Mouse (Mus musculus): ENCODE measurements around the gene Ttc7b. TPM values are rescaled to one million over a fixed set of nuclear protein-coding genes. Genes with fewer than 3 reads are reported as not detected.

The Ttc7b gene
- polyA plus RNA-seq, 2 experiments = 7.3 to 28.1 TPM

DNA sequence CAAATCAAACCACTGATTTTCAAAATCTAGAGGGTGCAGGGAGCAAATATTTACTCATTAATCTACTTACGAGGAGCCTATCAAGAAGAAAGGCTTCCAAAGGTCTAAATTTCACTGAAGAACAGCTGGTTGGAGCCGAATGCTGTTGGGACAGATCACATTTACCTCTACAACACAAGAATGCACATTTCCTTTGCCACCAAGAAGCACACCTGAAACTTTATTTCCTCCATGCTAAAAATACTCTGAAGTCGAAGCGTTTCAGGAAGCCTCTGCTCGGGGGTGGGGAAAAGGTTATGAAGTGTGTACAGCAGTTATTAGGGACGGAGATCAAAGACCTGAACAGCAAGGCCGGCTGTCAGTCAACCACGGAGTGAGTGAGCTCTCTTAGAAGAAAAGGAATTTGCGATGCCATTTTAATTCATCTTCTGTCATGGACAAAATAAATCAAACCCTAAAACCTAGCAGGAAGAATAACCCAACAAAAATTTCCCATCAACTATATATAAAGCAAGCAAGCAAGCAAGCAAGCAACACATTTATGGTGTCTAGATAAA lies 18.6 kb upstream of the Ttc7b start:
- ATAC-seq (ENCODE audit: low FRiP score, low read depth) (no peak), DNase-seq (ENCODE audit: low spot score) (no peak)
- Histone ChIP-seq H3K4me1 (ENCODE audit: control insufficient read depth, insufficient read depth, low read length) (no peaks in the 10 kb centered on the region), H3K4me3 (replicated peaks; ENCODE audit: low read length) (no peak overlapping the region), H3K27me3 (ENCODE audit: control insufficient read depth, insufficient read depth, low read length) (no peaks in the 10 kb centered on the region), H3K27ac (replicated peaks; ENCODE audit: low read depth, low read length) (no peak overlapping the region), H3K4me2 (replicated peaks; ENCODE audit: low read depth, low read length, severe bottlenecking) (no peak overlapping the region), H3K9me3 (ENCODE audit: control insufficient read depth, low read length) (no peaks in the 10 kb centered on the region), H3K36me3 (ENCODE audit: control insufficient read depth, insufficient read depth, low read length) (no peaks in the 10 kb centered on the region), H3K9ac (ENCODE audit: low read depth, low read length, severe bottlenecking) (no peak overlapping the region)
- TF ChIP-seq POLR2A (IDR thresholded peaks at IDR 0.05; ENCODE audit: borderline replicate concordance, extremely low read depth, insufficient read depth, insufficient read length) = no peak
- 31% methylated on average over 9 of the region's 9 CpGs for WGBS

DNA sequence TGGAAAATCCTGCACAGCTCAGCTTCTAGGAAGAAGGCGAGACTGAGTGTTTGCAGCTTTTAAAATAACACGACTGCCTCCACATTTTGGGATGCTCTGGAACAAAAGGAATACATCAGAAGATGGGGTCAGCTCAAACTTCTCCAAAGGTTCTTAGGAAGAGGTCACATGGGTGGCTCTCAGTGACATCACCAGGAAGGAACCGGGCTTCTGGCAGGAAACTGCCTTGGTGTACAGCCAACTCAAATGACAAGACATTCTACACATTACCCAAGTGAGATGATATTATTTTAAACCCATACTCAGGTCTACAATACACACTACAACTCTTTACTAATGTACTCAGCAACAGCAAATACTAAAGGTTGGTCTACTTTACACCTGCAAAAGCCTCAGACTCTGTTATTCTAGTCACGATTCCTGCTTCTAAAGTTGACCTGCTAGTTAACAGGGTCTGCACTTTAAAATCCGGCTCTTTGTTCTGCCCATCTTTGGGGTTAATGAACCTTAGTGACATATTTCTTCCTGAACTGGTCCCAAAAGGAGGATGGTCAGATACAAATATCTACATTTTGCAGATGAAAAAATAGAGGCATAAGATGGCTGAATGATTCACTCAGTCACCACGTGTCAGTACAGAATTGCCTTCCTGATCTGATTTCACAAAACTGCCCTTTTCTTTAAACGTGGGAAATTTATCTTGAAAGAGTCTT lies 18.0 kb upstream of the Ttc7b start:
- WGBS = 66% methylated on average over 7 of the region's 7 CpGs
- ATAC-seq (ENCODE audit: low FRiP score, low read depth) (no peak), DNase-seq (ENCODE audit: low spot score) (no peak)
- Histone ChIP-seq H3K9me3 (ENCODE audit: control insufficient read depth, low read length) (no peaks in the 10 kb centered on the region), H3K4me3 (replicated peaks; ENCODE audit: low read length) (no peak overlapping the region), H3K27ac (replicated peaks; ENCODE audit: low read depth, low read length) (no peak overlapping the region), H3K36me3 (ENCODE audit: control insufficient read depth, insufficient read depth, low read length) (no peaks in the 10 kb centered on the region), H3K9ac (ENCODE audit: low read depth, low read length, severe bottlenecking) (no peak overlapping the region), H3K27me3 (ENCODE audit: control insufficient read depth, insufficient read depth, low read length) (no peaks in the 10 kb centered on the region), H3K4me2 (replicated peaks; ENCODE audit: low read depth, low read length, severe bottlenecking) (no peak overlapping the region), H3K4me1 (ENCODE audit: control insufficient read depth, insufficient read depth, low read length) (no peaks in the 10 kb centered on the region)
- TF ChIP-seq POLR2A (IDR thresholded peaks at IDR 0.05; ENCODE audit: borderline replicate concordance, extremely low read depth, insufficient read depth, insufficient read length) = no peak

DNA sequence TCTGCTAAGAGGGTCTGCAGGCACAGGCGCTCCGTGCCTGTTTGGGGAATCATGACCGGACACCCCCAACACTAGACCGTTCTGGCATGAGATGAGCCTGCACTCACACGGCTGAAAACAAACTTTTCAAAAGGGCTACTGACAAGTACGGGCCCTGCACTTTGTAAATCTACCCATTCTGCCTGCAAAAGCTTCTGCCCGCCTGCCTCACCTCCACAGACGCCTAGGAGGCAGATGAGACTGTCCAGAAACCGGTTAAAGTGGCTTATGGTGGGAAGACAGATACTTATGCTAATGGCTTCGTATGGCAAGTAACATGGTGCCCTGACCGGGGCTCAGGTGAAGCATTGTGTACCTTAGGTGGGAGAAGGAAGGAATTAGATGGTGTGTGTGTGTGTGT lies 16.5 kb upstream of the Ttc7b start:
- 70% methylated on average over 11 of the region's 11 CpGs for WGBS
- Histone ChIP-seq H3K4me2 (replicated peaks; ENCODE audit: low read depth, low read length, severe bottlenecking) (no peak overlapping the region), H3K27ac (replicated peaks; ENCODE audit: low read depth, low read length) (no peak overlapping the region), H3K4me1 (ENCODE audit: control insufficient read depth, insufficient read depth, low read length) (no peaks in the 10 kb centered on the region), H3K4me3 (replicated peaks; ENCODE audit: low read length) (no peak overlapping the region), H3K36me3 (ENCODE audit: control insufficient read depth, insufficient read depth, low read length) (no peaks in the 10 kb centered on the region), H3K27me3 (ENCODE audit: control insufficient read depth, insufficient read depth, low read length) (no peaks in the 10 kb centered on the region), H3K9me3 (ENCODE audit: control insufficient read depth, low read length) (no peaks in the 10 kb centered on the region), H3K9ac (ENCODE audit: low read depth, low read length, severe bottlenecking) (no peak overlapping the region)
- DNase-seq (ENCODE audit: low spot score) (no peak), ATAC-seq (ENCODE audit: low FRiP score, low read depth) (no peak)
- no peak for TF ChIP-seq POLR2A (IDR thresholded peaks at IDR 0.05; ENCODE audit: borderline replicate concordance, extremely low read depth, insufficient read depth, insufficient read length)

DNA sequence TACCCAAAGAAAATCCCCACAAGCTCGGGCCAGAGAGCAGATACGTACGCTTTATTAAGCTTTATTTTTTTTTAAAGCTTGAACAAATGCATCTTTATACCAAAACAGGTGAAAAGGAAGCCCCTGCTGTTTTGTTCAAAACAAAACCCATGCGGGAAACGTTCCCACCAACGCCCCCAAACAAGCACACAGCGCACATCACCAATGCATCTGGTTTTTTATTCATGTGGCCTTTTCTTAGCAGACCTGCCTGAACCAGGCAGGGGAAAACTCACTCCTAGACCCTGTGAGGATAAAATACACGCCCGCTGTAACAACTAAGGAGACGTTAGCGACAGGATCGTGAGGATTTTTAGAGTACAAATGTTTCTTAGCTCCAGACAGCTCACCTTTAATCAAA lies 14.4 kb upstream of the Ttc7b start:
- Histone ChIP-seq H3K4me2 (replicated peaks; ENCODE audit: low read depth, low read length, severe bottlenecking) (no peak overlapping the region), H3K27ac (replicated peaks; ENCODE audit: low read depth, low read length) (no peak overlapping the region), H3K27me3 (ENCODE audit: control insufficient read depth, insufficient read depth, low read length) (no peaks in the 10 kb centered on the region), H3K4me3 (replicated peaks; ENCODE audit: low read length) (no peak overlapping the region), H3K36me3 (ENCODE audit: control insufficient read depth, insufficient read depth, low read length) (no peaks in the 10 kb centered on the region), H3K4me1 (ENCODE audit: control insufficient read depth, insufficient read depth, low read length) (no peaks in the 10 kb centered on the region), H3K9me3 (ENCODE audit: control insufficient read depth, low read length) (no peaks in the 10 kb centered on the region), H3K9ac (ENCODE audit: low read depth, low read length, severe bottlenecking) (no peak overlapping the region)
- 45% methylated on average over 12 of the region's 12 CpGs for WGBS
- TF ChIP-seq POLR2A (IDR thresholded peaks at IDR 0.05; ENCODE audit: borderline replicate concordance, extremely low read depth, insufficient read depth, insufficient read length) = no peak
- DNase-seq (ENCODE audit: low spot score) (no peak), ATAC-seq (ENCODE audit: low FRiP score, low read depth) (no peak)

DNA sequence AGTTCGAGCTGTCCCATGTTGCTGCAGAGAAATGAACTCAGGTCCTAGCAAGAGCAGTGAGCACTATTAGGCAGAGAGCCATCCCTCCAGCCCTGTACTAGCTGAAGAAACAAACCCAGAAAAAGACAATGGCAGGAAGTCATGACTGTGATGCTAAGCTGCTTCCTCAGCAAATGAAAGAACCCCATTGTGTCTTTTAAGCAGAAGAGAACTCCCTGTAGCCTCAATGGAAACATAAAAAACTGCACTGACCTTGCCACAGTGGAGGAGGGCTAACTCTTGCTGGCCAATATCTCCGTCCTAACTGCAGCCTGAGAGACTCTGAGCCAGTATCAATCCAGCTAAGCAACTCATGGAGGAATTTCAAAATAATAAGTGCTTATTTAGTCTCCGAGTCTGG lies 13.4 kb upstream of the Ttc7b start:
- no peak overlapping the region for H3K27ac ChIP-seq (replicated peaks; ENCODE audit: low read depth, low read length)

More for the DNA sequence above, 13.4 kb upstream of the Ttc7b start:
- no peaks in the 10 kb centered on the region for H3K9me3 ChIP-seq (ENCODE audit: control insufficient read depth, low read length)
- no peak overlapping the region for H3K4me3 ChIP-seq (replicated peaks; ENCODE audit: low read length)
- no peaks in the 10 kb centered on the region for H3K27me3 ChIP-seq (ENCODE audit: control insufficient read depth, insufficient read depth, low read length)
- no peak overlapping the region for H3K4me2 ChIP-seq (replicated peaks; ENCODE audit: low read depth, low read length, severe bottlenecking)
- DNase-seq (ENCODE audit: low spot score) = no peak
- no peak for TF ChIP-seq POLR2A (IDR thresholded peaks at IDR 0.05; ENCODE audit: borderline replicate concordance, extremely low read depth, insufficient read depth, insufficient read length)
- no peaks in the 10 kb centered on the region for H3K36me3 ChIP-seq (ENCODE audit: control insufficient read depth, insufficient read depth, low read length)
- no peak for ATAC-seq (ENCODE audit: low FRiP score, low read depth)
- 67% methylated on average over 3 of the region's 3 CpGs for WGBS
- H3K4me1 ChIP-seq (ENCODE audit: control insufficient read depth, insufficient read depth, low read length) = peaks cover 2% of the 10 kb centered on the region; the same call in 1 of the 2 replicates
- H3K9ac ChIP-seq (ENCODE audit: low read depth, low read length, severe bottlenecking) = no peak overlapping the region

Data from limb, embryonic 14.5 days (tissue).